Mouse (Mus musculus): ENCODE data around the gene Tert.

DNA sequence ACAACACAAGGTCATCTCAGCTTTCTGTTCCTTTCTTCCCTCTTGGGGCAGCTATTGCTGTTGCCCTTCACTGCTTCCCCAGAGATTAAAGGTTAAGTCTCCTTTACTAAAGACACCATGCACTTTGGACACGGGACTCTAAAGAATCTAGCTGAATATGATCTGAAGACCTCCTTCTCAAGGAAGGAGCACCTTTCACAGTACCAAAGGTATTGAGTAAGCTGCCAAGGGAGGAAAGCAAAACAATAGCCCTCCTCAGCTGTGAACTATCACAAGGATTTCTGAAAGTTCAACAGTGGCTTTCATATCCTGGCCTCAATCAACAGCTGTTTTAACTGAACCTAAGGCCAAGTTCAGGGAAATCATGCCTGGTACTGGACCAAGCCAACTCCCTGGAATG is 57.7 kb downstream of the Tert start:
- TF ChIP-seq CTCF (IDR thresholded peaks at IDR 0.05; ENCODE audit: extremely low read depth, insufficient read depth, low read length) = no peak
- TF ChIP-seq POLR2A (IDR thresholded peaks at IDR 0.05; ENCODE audit: extremely low read depth, insufficient read depth, low read length) = no peak
